Mouse (Mus musculus) heart, postnatal 0 days (tissue): Measurements from ENCODE around the gene Gata5. TPM values are rescaled to one million over a fixed set of nuclear protein-coding genes. Genes with fewer than 3 reads are reported as not detected.

Experiments used
- ATAC-seq: fragments of 200-750 bp; cut with Nextera tagmentation; 2 replicates; pipeline ENCODE4 v1.8.0; 2017; ENCODE audit warnings: low read depth, moderate number of reproducible peaks, moderate library complexity; ENCODE audit not compliant: insufficient read depth
- DNase-seq: peaks from one replicate; pipeline ENCODE4 v3.0.0-alpha.2; 2016; ENCODE audit warnings: low spot score
- H3K27ac ChIP-seq: fragments of 300-500 bp; sonication (generic); 2 replicates; pipeline ENCODE4 v1.5.1; 2014; ENCODE audit warnings: low read depth, mild to moderate bottlenecking
- H3K27me3 ChIP-seq: fragments of 300-500 bp; sonication (generic); 2 replicates; pipeline ENCODE4 v1.6.1; 2014; ENCODE audit warnings: low read length, mixed read lengths; ENCODE audit not compliant: control insufficient read depth, insufficient read depth
- H3K36me3 ChIP-seq: fragments of 300-500 bp; sonication (generic); replicated peaks from 2 replicates; pipeline ENCODE4 v1.6.1; 2014; ENCODE audit warnings: low read length, mixed read lengths; ENCODE audit not compliant: control insufficient read depth, insufficient read depth
- H3K4me1 ChIP-seq: fragments of 300-500 bp; sonication (generic); 2 replicates; pipeline ENCODE4 v1.6.1; 2014; ENCODE audit warnings: antibody characterized with exemption; ENCODE audit not compliant: control insufficient read depth, insufficient read depth
- H3K4me2 ChIP-seq: fragments of 300-500 bp; sonication (generic); 2 replicates; pipeline ENCODE4 v1.6.1; 2014; ENCODE audit warnings: low read depth, mild to moderate bottlenecking, low read length, moderate library complexity
- H3K4me3 ChIP-seq: fragments of 300-500 bp; sonication (generic); 2 replicates; pipeline ENCODE4 v1.5.1; 2014; ENCODE audit warnings: low read depth, low read length
- H3K9ac ChIP-seq: fragments of 300-500 bp; sonication (generic); replicated peaks from 2 replicates; pipeline ENCODE4 v1.6.1; 2014; ENCODE audit warnings: low read depth, low read length, mixed read lengths
- H3K9me3 ChIP-seq: fragments of 300-500 bp; sonication (generic); replicated peaks from 2 replicates; pipeline ENCODE4 v1.6.1; 2016; ENCODE audit warnings: low read length; ENCODE audit not compliant: control insufficient read depth
- CTCF ChIP-seq: IDR thresholded peaks from 2 replicates; pipeline ENCODE4 v1.5.1; 2016; ENCODE audit warnings: antibody characterized with exemption, control low read depth, low read depth
- EP300 ChIP-seq: IDR thresholded peaks from 2 replicates; pipeline ENCODE4 v1.6.1; 2016; ENCODE audit warnings: antibody characterized with exemption, low read depth
- WGBS: fragments of 180-500 bp; shearing (Covaris S2); extraction: QIAGEN DNeasy Blood & Tissue Kit; methylation state at CpG from one replicate; pipeline ENCODE4 v1.1.7; 2014; 5-methylcytosine and 5-hydroxymethylcytosine counted together
- polyA plus RNA-seq: library from polyadenylated mRNA; unstranded; fragments of >200 nt; fragmentation: Nextera tagmentation; extraction: Ambion mirVana; gene quantifications from 2 replicates; pipeline ENCODE4 v1.2.1, GENCODE M21; 2015
- total RNA-seq: library from RNA; depleted of rRNA; stranded (reverse); fragments of >200 nt; gene quantifications from 2 replicates; pipeline ENCODE4 v1.2.3, GENCODE M21; 2014; ENCODE audit warnings: low replicate concordance

The Gata5 gene
- total and polyA plus RNA-seq, 2 experiments from 2014 or later = 1.2 to 5.7 TPM

DNA sequence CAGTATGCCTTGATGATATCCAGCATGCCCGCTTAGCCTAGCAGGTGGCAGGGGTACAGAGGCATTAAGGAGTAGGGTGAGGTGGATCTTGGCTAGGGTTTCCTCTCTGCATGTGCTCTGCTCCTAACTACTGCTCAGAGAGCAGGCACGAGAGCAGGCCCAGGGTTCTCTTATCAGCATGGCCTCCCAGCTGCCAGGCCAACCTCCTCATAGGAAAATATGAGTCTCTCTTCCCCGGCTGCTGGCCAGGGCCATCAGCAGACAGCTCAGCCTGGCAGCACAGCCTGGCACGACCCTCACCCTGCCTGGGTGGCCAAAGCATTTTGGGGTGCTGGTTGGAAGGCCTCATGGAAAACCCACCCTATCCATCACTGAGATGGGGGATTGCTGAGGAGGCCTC lies 23.4 kb downstream of the Gata5 start:
- Histone ChIP-seq H3K27ac (0 out of 2 replicates have a peak overlapping the region, but pooled peaks have one; percentile 17), H3K27me3 (no peaks in the 10 kb centered on the region), H3K9ac (no peak overlapping the region), H3K4me1 (peaks cover 7% of the 10 kb centered on the region; the same call in 1 of the 2 replicates), H3K9me3 (no peaks in the 10 kb centered on the region), H3K4me3 (no peak overlapping the region), H3K4me2 (no peak overlapping the region), H3K36me3 (no peaks in the 10 kb centered on the region)
- ATAC-seq = peak; percentile 56
- DNase-seq = peak; percentile 31
- 23% methylated on average over 4 of the region's 4 CpGs for WGBS
- TF ChIP-seq CTCF (no peak), EP300 (no peak)

DNA sequence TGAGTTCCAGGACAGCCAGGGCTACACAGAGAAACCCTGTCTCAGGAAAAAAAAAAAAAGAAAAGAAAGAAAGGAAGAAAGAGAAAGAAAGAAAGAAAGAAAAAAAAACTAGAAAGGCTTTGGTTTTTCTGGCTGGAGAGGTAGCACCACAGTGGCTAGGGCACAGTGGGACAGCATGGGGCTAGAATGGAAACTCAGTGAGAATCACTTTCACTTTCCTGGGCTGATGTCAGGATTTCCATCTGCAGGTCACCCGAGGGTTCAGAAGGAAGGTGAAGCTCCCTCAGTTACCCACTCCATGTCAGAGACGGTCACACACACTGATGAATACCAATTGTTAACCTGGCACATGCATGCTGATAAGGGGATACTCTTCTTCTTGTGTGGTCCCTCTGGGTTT lies 26.8 kb downstream of the Gata5 start:
- WGBS = 42% methylated on average over 2 of the region's 2 CpGs
- no peak for TF ChIP-seq CTCF
- no peak for TF ChIP-seq EP300
- 0 out of 2 replicates have a peak, but pooled peaks cover 2% of the 10 kb centered on the region for H3K9me3 ChIP-seq
- DNase-seq (no peak), ATAC-seq (no peak)
- H3K9ac ChIP-seq = no peak overlapping the region
- H3K4me3 ChIP-seq = no peak overlapping the region
- H3K36me3 ChIP-seq = no peaks in the 10 kb centered on the region
- H3K4me2 ChIP-seq = no peak overlapping the region
- H3K27ac ChIP-seq = no peak overlapping the region
- H3K27me3 ChIP-seq = no peaks in the 10 kb centered on the region
- H3K4me1 ChIP-seq = peaks cover 7% of the 10 kb centered on the region; the same call in 1 of the 2 replicates

DNA sequence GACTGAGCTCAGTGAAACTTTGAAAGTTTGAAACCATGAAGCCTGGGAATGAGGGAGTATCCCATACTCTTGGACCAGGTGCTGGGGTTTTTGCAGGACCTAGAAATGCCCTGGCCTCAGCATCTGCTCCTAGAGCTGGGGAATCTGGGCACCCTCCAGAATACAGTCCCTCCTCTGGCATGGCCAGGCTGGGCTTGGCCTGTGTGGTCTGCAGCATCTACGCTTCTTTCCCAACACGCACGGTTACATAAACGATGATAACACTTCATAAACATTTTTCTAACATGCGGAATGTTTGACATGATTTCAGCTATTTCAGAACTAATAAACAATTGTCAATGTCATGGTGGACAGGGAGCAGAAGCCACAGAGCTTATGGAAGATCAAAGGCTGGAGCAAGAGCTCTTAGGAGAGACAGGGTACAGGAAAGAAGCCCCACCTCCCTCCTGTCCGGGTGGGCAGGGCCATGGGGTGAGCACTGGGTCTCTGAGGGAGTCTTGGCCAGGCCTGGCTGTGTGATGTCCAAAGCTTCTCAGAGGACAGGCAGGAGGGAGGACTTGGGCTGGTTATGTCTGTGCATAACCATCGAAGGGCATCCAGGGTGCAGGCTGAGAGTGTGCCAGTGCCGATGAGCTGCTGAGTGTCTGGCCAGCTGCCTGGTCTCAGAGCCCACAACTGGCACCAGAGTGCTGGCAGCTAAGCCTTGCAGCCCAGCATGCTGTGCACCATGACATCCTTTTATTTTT lies 27.9 kb downstream of the Gata5 start:
- Histone ChIP-seq H3K9me3 (peaks cover 10% of the 10 kb centered on the region; the same call in 1 of the 2 replicates), H3K36me3 (no peaks in the 10 kb centered on the region), H3K4me1 (peaks cover 7% of the 10 kb centered on the region; the same call in 1 of the 2 replicates), H3K4me2 (no peak overlapping the region), H3K9ac (no peak overlapping the region), H3K27ac (no peak overlapping the region), H3K27me3 (no peaks in the 10 kb centered on the region), H3K4me3 (no peak overlapping the region)
- DNase-seq (peak; percentile 32), ATAC-seq (peak; percentile 70)
- 60% methylated on average over 8 of the region's 8 CpGs for WGBS
- TF ChIP-seq CTCF (no peak), EP300 (no peak)

DNA sequence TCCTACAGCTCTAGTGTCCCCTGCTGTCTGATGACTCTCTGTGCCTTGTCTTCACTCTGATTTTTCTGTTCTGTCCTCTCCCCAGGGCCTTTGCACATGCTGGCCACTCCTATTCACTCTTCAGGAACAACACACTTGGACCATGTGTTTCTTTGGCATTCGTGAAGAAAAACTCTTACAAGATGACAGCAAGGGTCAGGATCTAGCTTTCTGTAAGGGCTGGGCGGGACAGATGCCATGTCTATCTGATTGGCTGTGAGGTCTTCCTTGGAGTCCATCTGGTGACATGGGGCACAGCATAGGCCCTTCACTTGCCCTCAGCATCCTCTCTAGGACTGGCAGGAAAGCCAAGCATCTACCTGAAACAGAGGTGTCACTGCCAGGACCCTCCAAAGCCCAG lies 28.5 kb downstream of the Gata5 start:
- TF ChIP-seq EP300 (no peak), CTCF (no peak)
- Histone ChIP-seq H3K4me2 (no peak overlapping the region), H3K4me1 (peaks cover 7% of the 10 kb centered on the region; the same call in 1 of the 2 replicates), H3K27me3 (no peaks in the 10 kb centered on the region), H3K9ac (no peak overlapping the region), H3K9me3 (peaks cover 10% of the 10 kb centered on the region; the same call in 1 of the 2 replicates), H3K36me3 (no peaks in the 10 kb centered on the region), H3K27ac (no peak overlapping the region), H3K4me3 (no peak overlapping the region)
- DNase-seq (no peak), ATAC-seq (no peak)
- 76% methylated on average over 2 of the region's 2 CpGs for WGBS

DNA sequence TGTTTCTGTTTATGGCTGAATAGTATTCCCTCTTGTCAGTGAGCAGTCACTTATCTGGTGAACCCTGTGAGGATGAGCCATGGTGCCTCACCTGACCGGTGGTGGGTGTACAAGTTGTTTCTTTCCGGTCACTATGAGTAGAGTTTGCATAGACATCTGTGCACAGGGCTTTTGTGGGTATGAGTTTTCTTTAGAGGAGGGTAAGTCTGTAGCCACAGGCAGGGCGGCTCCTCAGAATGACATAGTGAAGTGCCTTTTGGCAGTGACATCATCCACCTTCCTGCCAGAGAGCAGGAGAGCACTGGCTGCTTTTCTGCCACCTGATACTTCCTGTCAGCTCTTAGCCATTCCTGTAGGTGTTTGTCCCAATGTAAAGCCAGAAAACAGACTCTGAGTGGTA lies 29.0 kb downstream of the Gata5 start:
- Histone ChIP-seq H3K27ac (no peak overlapping the region), H3K4me1 (peaks cover 2% of the 10 kb centered on the region; the same call in 1 of the 2 replicates), H3K27me3 (no peaks in the 10 kb centered on the region), H3K9me3 (peaks cover 10% of the 10 kb centered on the region; the same call in 1 of the 2 replicates), H3K4me2 (no peak overlapping the region), H3K9ac (no peak overlapping the region), H3K4me3 (no peak overlapping the region), H3K36me3 (no peaks in the 10 kb centered on the region)
- WGBS = 79% methylated on average over 3 of the region's 3 CpGs
- no peak for ATAC-seq
- TF ChIP-seq CTCF = no peak
- TF ChIP-seq EP300 = no peak
- DNase-seq = no peak
